Comparison of ENCODE assay signal across 7 mouse cellular contexts in the genomic region with DNA sequence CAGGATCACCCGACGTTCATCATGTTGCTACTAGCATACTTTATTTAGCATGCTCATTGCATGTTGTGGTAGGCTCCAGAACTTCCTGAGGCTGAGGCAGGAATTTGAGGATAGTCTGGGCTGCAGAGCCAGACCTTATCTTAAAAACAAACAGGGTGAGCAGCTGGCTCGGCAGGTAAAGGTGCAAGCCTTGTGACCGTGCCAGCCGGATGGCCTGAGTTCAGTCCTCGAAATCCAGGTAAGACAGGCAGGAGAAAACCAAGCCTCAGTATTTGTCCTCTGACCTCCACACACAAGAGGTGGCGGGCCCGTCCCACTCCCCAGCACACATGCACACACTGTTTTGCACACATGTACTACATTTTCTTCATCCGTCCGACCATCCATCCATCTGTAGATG. TPM values are rescaled to one million over a fixed set of nuclear protein-coding genes. Genes with fewer than 3 reads are reported as not detected.
DNase-seq lines count a peak whose midpoint lies in the region; ATAC-seq and TF ChIP-seq lines count a peak whose summit lies in the region.

No protein-coding gene starts in this region.

- H3K4me3 ChIP-seq in lung, embryonic 14.5 days (ENCODE audit: low read depth, low read length): no peak overlapping the region
- H3K4me3 ChIP-seq in forebrain, embryonic 11.5 days (ENCODE audit: low read depth, low read length): no peak overlapping the region
- H3K4me3 ChIP-seq in intestine, embryonic 16.5 days (ENCODE audit: low read length): no peak overlapping the region
- H3K4me3 ChIP-seq in stomach, embryonic 14.5 days (ENCODE audit: low read depth, low read length): no peak overlapping the region

- peak overlapping the region; percentile 81; the same call in 1 of the 2 replicates for H3K27ac ChIP-seq in lung, embryonic 14.5 days (ENCODE audit: low read depth)
- peak overlapping the region; percentile 78 for H3K27ac ChIP-seq in forebrain, embryonic 11.5 days (ENCODE audit: low read depth, low read length)
- H3K27ac ChIP-seq in intestine, embryonic 16.5 days (ENCODE audit: low read length): peak overlapping the region; percentile 57
- H3K27ac ChIP-seq in stomach, embryonic 14.5 days (ENCODE audit: low read length): peak overlapping the region; percentile 64; the same call in 1 of the 2 replicates

- H3K9ac ChIP-seq in lung, embryonic 14.5 days: peak overlapping the region; percentile 41
- H3K9ac ChIP-seq in forebrain, embryonic 11.5 days (ENCODE audit: low read length): peak overlapping the region; percentile 35; the same call in 1 of the 2 replicates
- peak overlapping the region; percentile 25 for H3K9ac ChIP-seq in intestine, embryonic 16.5 days (ENCODE audit: low read depth, low read length)
- H3K9ac ChIP-seq in stomach, embryonic 14.5 days (replicated peaks; ENCODE audit: low read depth, low read length): no peak overlapping the region

- peaks cover 42% of the 10 kb centered on the region for H3K4me1 ChIP-seq in lung, embryonic 14.5 days (ENCODE audit: insufficient read depth)
- H3K4me1 ChIP-seq in forebrain, embryonic 11.5 days (replicated peaks; ENCODE audit: control insufficient read depth, insufficient read depth, low read length): peaks cover 46% of the 10 kb centered on the region
- peaks cover 72% of the 10 kb centered on the region for H3K4me1 ChIP-seq in intestine, embryonic 16.5 days (ENCODE audit: control insufficient read depth, insufficient read depth, low read length)
- H3K4me1 ChIP-seq in stomach, embryonic 14.5 days (ENCODE audit: control insufficient read depth, insufficient read depth, low read length): peaks cover 73% of the 10 kb centered on the region

- H3K9me3 ChIP-seq in lung, embryonic 14.5 days (ENCODE audit: low read depth, low read length): no peaks in the 10 kb centered on the region
- no peaks in the 10 kb centered on the region for H3K9me3 ChIP-seq in forebrain, embryonic 11.5 days (ENCODE audit: control insufficient read depth, low read length)
- H3K9me3 ChIP-seq in intestine, embryonic 16.5 days (ENCODE audit: control insufficient read depth, low read length): no peaks in the 10 kb centered on the region
- H3K9me3 ChIP-seq in stomach, embryonic 14.5 days (ENCODE audit: control insufficient read depth, low read depth, low read length): no peaks in the 10 kb centered on the region

- no peaks in the 10 kb centered on the region for H3K36me3 ChIP-seq in lung, embryonic 14.5 days (ENCODE audit: insufficient read depth)
- no peaks in the 10 kb centered on the region for H3K36me3 ChIP-seq in forebrain, embryonic 11.5 days (ENCODE audit: control insufficient read depth, insufficient read depth, low read length)
- H3K36me3 ChIP-seq in intestine, embryonic 16.5 days (ENCODE audit: control insufficient read depth, insufficient read depth, low read length): no peaks in the 10 kb centered on the region
- peaks cover 4% of the 10 kb centered on the region; the same call in 1 of the 2 replicates for H3K36me3 ChIP-seq in stomach, embryonic 14.5 days (ENCODE audit: control insufficient read depth, insufficient read depth, low read length)

- TF ChIP-seq CTCF in lung, embryonic 14.5 days (IDR thresholded peaks at IDR 0.05; ENCODE audit: low read depth): no peak

- WGBS in lung, embryonic 14.5 days: 32% methylated on average over 10 of the region's 10 CpGs
- WGBS in forebrain, embryonic 11.5 days: 74% methylated on average over 10 of the region's 10 CpGs
- 32% methylated on average over 10 of the region's 10 CpGs for WGBS in intestine, embryonic 16.5 days
- 44% methylated on average over 10 of the region's 10 CpGs for WGBS in stomach, embryonic 14.5 days

- no peak for ATAC-seq in lung, embryonic 14.5 days (ENCODE audit: insufficient read depth)
- no peak for ATAC-seq in forebrain, embryonic 11.5 days (replicated peaks; ENCODE audit: low FRiP score)
- no peak for ATAC-seq in intestine, embryonic 16.5 days
- ATAC-seq in stomach, embryonic 14.5 days (ENCODE audit: insufficient number of reproducible peaks, insufficient read depth, low FRiP score, low read depth): no peak
- no peak for ATAC-seq in inflammation-experienced regulatory T-cells, adult 6 months

- H3K27me3 ChIP-seq in lung, embryonic 14.5 days (ENCODE audit: insufficient read depth, low read length): no peaks in the 10 kb centered on the region
- H3K27me3 ChIP-seq in forebrain, embryonic 11.5 days (ENCODE audit: control insufficient read depth, insufficient read depth, low read length): no peaks in the 10 kb centered on the region
- H3K27me3 ChIP-seq in intestine, embryonic 16.5 days (replicated peaks; ENCODE audit: control insufficient read depth, insufficient read depth, low read length): no peaks in the 10 kb centered on the region
- no peaks in the 10 kb centered on the region for H3K27me3 ChIP-seq in stomach, embryonic 14.5 days (ENCODE audit: control insufficient read depth, insufficient read depth, low read length)

- no peak for DNase-seq in lung, embryonic 14.5 days
- DNase-seq in lung, postnatal 4 days: no peak
- DNase-seq in forebrain, embryonic 11.5 days (ENCODE audit: low spot score): no peak
- DNase-seq in kidney, adult 11 months: no peak

- H3K4me2 ChIP-seq in lung, embryonic 14.5 days: peak overlapping the region; percentile 38
- H3K4me2 ChIP-seq in forebrain, embryonic 11.5 days (ENCODE audit: low read depth, low read length, severe bottlenecking): peak overlapping the region; percentile 21; the same call in 1 of the 2 replicates
- peak overlapping the region; percentile 16; the same call in 1 of the 2 replicates for H3K4me2 ChIP-seq in intestine, embryonic 16.5 days (ENCODE audit: low read depth, low read length)
- 0 out of 2 replicates have a peak overlapping the region, but pooled peaks have one; percentile 8 for H3K4me2 ChIP-seq in stomach, embryonic 14.5 days (replicated peaks; ENCODE audit: low read depth, low read length)

RNA-seq across cellular contexts. Expression of a gene that starts 5.8 kb away (rescaled TPM):
- 69.0 and 76.8 TPM in 2 replicates for polyA plus RNA-seq in lung, embryonic 14.5 days (2014; fragmentation: Nextera tagmentation; extraction: Ambion mirVana)
- 98.0 and 102 TPM in 2 replicates for polyA plus RNA-seq in forebrain, embryonic 11.5 days (2014; fragmentation: Nextera tagmentation; extraction: Ambion mirVana)
- polyA plus RNA-seq in intestine, embryonic 16.5 days (2015; fragmentation: Nextera tagmentation; extraction: Ambion mirVana): 14.4 and 16.2 TPM in 2 replicates
- polyA plus RNA-seq in stomach, embryonic 14.5 days (2014; fragmentation: Nextera tagmentation; extraction: Ambion mirVana): 54.2 and 59.8 TPM in 2 replicates
- 10 to 100 TPM; 33.6 to 40.3 (median 35.2) TPM for polyA plus RNA-seq in inflammation-experienced regulatory T-cells, adult 6 months (2017; shearing (Covaris generic))
